Mouse (Mus musculus): ENCODE measurements at regions not wholly inside any gene's neighbourhood (a gene's known extent, or its start where the extent isn't known, plus 50 kb on each side); places are given as distances from the start of the nearest gene placed in this dataset.

DNA sequence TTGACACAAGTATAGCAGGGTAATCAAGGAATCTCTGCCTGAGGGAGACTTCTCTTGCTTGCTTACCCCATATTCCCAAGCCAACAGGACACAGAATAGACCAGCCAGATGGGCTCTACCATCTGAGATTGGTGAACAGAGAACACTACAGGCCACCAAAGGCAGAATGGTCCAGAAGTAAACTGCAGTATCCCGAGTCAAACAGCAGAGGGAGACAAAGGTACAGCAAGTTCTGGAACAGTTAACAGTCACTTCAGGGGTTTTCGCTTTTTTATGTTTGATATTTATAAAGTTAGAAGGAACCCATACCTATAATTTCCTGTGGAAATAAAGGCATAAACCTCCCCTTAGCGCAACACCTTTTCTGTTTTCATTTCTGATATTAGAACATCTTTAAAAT is 325.5 kb upstream of the 9130204L05Rik start:
- peak; percentile 1 for DNase-seq
